Mouse (Mus musculus): ENCODE results near the gene Fzd2.
"Not testable (repeated sequence)": the region's sequence is repeated elsewhere in the genome, so short reads cannot be mapped to it uniquely, and the experiment has no call there.

Gene Fzd2

DNA sequence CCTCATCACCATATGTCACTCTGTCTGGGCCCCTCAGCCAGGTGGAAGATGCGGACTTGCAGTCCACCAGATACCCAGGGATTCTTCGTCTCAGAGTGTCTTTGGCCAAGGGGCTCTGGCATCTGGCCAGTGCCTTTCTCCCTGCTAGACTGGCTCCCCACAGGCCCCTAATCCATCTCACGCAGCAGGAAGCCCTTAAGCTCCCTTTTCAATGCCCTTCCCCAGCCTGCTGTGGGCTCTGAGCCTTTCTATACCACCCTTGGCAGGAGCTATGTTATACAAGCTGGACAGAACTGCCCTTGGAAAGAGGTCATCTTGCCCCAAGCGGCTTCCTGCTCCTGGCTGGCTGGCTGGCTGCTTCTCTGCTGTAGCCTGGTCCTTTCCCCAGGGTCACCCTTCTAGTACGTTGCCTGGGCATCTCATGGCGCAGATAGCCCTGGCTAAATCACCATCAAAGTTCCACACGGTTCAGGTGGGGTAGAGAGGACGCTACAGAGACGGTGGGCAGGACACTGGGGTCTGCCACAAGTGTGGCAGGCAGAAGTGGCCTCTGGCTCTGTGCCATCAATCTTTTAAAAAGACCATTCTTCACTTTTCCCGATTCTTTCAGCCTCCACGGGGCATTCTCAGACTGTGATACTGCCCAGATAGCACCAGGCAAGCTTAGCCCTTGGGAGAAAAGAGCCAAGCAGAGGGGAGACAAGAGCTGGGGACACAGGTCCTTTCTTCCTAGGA lies 22.7 kb upstream of the Fzd2 start:
- no peak for DNase-seq (ENCODE audit: extremely low spot score)

DNA sequence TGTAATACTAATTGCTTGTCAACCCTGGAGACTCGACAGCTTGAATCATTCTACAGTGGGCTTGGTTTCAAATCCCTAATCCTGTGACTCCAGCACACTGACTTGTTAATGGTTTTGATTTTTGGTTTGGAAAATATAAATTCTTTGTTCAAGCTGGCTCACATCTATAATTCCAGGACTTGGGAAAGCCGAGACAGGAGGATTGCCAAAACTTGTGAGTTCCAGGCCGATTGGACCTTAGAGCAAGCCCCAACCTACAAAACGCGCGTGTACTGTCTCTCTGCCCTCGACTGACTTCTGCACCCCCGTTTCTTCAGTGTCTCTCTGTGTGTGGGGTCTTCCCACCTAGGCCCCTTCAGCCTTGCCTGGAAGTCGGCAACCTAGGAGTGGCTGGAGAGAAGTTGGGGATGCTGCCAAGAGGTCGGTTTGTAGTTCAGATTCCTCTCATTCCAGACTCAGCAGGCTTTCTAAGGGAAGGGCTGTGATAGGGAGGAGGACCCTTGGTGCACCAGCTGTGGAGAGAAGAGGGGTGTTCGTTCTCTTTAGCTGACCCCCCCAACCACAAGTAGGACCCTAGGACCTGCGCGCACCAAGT lies 22.1 kb upstream of the Fzd2 start:
- DNase-seq (ENCODE audit: extremely low spot score): peak; percentile 48

DNA sequence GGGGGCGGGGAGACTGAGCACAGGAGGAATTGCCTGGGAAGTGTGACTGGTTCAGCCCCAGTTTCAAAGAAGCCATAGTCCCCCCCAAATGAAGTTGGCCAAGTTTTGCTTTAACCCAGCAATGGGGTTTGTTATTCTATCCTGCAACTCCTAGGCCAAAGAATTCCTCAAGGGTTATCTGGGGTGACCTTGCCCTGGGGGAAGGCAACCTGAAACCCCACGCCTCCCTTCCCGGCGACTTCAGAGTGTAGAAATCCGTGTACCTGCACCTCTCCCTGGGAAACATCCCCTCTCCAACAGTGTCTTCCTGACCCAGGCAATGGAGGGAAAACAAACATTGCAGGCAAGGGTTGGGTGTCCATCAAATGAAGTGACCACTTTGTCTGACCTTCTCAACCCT lies 21.5 kb upstream of the Fzd2 start:
- DNase-seq (ENCODE audit: extremely low spot score): peak; percentile 59

DNA sequence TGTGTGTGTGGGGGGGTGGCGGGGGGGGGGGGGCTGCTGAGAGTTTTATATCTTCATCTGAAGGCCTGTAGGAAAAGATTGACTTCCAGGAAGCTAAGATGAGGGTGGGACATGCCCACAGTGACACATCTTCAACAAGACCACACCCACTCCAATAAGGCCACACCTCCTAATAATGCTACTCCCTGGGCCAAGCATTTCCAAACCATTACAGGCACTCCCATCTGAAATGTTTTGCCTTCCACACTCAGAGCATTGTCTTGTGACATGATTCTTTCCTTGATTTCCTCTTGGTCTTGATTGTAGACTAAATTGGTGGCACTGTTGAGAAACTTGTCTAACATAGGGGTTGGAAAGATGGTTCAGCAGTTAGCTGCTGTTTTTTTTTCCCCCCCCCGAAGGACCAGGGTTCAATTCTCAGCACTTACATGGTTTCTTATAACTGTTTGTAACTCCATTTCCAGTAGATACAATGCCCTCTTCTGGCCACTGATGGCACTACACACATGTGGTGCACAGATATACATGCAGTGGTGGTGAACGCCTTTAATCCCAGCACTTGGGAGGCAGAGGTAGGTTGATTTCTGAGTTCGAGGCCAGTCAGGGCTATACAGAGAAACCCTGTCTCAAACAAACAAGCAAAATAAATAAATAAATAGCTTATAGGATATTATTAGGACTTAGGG lies 17.6 kb upstream of the Fzd2 start:
- no peak for DNase-seq (ENCODE audit: extremely low spot score)

DNA sequence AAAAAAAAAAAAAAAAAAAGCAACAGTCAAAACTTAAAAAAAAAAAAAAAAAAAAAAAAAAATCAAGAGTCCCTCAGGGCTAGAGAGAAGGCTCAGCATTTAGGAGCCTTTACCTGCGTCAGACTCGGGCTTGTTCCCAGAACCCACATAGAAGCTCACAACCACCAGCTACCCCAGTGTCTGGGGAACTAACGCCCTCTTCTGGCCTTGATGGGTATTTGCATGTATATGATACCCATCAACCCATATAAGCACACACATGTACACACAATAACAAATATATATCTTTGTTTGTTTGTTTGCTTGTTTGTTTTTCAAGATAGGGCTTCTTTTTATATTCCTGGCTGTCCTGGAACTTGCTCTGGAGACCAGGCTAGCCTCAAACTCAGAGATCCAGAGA lies 16.6 kb upstream of the Fzd2 start:
- no peak for DNase-seq (ENCODE audit: extremely low spot score)

DNA sequence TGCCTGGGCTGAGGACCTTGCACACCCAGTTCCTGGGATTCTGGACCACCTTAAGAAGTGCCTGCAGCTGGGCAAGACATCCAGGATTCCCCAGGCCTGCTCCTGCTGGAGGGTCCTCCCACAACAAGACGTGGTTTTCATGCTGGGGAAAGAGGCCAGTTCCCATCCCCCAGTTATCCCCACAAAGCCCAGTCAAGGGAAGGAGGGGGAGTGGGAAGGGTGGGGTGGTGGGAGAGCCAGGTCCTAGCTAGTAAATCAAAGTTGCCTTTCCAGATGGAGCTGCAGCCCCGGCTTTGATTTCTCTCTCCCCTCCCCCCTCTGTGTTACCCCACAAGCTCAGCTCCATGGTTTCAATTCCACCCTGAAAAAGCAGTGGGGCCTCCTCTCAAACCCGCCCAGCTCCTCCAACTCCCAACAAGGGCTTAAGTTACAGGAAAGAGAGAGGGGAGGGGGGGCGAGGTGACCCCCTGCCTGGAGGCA lies 8.8 kb upstream of the Fzd2 start:
- peak; percentile 80 for DNase-seq (ENCODE audit: extremely low spot score)

DNA sequence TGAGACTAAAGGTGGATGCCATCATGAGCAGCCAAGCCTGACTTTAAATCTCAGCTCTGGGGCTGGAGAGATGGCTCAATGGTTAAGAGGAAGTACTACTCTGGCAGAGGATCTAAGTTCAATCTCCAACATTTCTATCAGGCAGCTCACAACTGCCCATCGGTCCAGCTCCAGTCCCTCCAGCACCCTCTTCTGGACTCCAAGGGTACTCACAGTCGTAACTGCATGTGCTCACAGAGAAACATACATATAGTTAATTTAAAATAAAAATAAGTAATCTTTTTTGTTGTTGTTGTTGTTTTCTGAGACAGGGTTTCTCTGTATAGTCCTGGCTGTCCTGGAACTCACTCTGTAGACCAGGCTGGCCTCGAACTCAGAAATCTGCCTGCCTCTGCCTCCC lies 4.3 kb upstream of the Fzd2 start:
- DNase-seq (ENCODE audit: extremely low spot score): no peak

DNA sequence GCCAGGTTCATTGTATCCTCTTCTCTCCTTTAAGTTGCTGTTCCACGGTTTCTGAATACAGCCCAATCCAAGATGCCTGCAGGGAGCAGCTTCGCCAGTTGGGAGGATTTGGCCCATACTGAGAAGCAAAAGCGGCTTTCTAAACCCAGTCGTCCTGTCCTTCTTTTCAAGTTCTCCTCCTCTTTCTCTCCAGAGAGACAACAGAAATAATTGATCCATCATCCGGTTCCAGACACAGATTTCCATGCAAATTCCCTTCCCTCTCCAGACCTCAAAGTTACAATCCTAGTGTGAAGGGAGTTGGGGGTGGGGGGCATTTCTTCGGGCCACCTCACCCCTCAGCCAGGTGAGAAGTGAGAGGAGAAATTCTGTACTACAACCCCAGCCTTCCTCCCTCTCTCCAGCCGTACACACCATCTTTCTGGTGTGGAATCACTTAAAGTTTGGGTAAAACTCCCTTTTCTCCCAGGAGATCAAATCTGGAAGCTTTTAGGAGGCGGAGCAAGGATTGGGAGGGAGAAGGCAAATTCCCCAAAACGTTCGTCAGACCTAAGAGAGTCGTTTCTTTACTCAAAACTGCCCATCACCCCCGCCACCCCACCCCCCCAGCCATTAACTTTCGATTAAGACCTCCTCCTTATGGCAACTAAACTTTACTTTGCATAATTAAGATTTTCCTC lies 1.2 kb upstream of the Fzd2 start:
- DNase-seq (ENCODE audit: extremely low spot score): peak; percentile 86

DNA sequence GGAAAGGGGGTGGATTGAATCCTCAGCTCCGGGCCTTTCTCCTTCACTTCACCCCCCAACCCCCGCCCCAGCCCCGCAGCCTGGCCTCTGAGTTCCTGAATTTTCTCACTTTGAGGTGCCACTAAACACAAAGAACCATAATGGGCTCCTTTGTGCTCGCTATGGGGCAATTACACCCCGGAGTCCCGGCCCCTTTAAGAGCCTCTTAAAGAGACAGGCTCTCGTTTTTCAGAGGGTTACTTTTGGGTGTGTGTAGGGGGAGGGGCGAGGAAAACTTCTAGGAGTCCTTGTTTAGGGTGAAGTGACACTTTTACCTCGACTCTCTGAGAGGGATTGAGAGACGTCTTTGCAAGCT lies 723 bp upstream of the Fzd2 start:
- no peak for DNase-seq (ENCODE audit: extremely low spot score)

DNA sequence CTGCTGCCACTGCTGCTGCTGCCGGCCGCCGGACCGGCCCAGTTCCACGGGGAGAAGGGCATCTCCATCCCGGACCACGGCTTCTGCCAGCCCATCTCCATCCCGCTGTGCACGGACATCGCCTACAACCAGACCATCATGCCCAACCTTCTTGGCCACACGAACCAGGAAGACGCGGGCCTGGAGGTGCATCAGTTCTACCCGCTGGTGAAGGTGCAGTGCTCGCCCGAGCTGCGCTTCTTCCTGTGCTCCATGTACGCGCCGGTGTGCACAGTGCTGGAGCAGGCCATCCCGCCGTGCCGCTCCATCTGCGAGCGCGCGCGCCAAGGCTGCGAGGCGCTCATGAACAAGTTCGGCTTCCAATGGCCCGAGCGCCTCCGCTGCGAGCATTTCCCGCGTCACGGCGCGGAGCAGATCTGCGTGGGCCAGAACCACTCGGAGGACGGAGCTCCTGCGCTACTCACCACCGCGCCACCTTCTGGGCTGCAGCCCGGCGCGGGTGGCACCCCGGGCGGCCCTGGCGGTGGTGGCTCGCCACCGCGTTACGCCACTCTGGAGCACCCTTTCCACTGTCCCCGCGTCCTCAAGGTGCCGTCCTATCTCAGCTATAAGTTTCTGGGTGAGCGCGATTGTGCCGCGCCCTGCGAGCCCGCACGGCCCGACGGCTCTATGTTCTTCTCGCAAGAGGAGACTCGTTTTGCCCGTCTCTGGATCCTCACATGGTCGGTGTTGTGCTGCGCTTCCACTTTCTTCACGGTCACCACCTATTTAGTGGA lies 769 bp downstream of the Fzd2 start:
- DNase-seq (ENCODE audit: extremely low spot score): no peak

DNA sequence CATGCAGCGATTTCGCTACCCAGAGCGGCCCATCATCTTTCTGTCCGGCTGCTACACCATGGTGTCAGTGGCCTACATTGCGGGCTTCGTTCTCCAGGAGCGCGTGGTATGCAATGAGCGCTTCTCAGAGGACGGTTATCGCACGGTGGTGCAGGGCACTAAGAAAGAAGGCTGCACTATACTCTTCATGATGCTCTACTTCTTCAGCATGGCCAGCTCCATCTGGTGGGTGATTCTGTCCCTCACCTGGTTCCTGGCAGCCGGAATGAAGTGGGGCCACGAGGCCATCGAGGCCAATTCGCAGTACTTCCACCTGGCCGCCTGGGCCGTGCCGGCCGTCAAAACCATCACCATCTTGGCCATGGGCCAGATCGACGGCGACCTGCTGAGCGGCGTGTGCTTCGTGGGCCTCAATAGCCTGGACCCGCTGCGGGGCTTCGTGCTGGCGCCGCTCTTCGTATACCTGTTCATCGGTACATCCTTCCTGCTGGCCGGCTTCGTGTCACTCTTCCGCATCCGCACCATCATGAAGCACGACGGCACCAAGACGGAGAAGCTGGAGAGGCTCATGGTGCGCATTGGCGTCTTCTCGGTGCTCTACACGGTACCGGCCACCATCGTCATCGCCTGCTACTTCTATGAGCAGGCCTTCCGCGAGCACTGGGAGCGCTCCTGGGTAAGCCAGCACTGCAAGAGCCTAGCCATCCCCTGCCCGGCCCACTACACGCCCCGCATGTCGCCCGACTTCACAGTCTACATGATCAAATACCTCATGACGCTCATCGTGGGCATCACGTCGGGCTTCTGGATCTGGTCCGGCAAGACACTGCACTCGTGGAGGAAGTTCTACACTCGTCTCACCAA lies 1.6 kb downstream of the Fzd2 start:
- DNase-seq (ENCODE audit: extremely low spot score): peak; percentile 70

DNA sequence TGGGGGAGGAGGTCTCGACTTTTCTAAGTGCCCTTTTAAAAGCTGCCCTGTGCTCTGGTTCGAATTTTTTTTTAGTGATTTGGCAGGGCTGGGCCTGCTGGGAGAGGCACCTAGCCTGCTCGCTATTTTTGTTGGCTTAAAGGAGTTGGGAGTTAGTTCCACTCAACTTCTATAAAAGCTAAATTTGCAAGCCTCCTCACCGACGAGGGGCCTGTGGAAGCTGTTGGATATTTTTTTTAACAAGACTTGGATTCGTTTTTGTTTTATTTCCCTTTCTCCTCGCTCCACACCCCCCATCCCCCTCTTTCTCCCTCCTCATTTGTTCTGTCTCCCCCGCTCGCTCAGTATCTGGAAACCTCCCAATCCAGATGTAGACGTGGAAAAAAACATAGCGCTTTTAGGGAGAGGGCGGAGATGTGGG lies 2.6 kb downstream of the Fzd2 start:
- DNase-seq (ENCODE audit: extremely low spot score): no peak

DNA sequence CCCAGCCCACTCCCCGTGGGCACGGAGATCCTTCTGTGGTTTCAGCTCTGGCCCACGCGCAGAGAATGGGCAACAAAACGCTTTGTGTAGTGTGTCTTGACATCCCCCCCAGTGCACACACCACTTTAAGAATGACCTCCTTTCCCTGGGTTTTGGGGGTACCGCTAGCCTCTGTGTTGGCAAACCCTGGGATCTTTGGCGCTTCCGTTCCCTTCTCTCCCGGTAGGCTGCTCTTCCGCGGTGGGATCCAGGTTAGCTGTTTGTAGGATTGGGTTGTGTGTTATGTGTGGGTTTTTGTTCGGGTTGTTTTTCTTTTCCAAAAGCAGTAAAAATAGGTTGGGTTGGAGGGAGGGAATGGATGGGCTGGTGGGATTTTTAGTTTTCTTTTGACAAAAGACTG lies 3.0 kb downstream of the Fzd2 start:
- DNase-seq (ENCODE audit: extremely low spot score): not testable (repeated sequence)

DNA sequence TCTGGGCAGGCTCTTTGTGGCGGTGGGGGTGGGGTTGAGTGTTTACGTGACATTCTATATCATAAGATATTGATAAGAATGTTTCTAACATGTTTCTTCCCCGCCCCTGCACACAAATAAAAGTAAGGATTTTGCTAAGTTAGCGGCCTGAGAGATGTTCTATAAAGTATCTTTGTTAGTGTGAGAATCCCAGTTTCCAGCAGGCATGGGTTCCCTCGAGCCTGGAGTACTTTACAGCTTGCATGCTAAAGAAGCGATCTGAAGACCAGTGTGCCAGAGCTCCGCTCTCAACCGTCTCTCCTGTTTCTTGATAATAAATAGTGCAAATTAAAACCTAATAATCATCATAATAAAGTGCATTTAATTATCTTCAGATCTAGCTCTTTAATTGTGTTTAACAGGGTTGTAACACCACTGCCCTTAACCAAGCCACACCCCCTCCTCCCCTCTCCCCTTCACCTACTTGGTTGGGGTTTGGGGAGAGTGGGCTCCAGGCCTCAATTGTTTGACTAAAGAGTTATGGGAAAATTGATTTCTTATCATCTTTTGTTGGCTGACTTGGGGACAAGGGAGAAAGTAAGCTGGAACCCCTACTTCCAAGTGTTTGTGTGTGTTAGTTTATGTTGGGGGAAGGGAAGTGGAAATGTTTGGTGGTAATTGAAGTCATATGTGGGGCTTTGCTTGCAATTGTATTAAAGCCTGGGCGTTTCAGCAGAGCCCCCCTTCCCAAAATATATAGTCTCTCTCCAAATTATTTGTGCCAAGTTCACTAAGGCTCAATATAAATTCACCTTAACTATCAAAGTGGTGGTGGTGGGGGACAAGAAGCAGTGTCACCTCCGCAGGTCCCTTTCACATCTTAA lies 3.7 kb downstream of the Fzd2 start:
- no peak for DNase-seq (ENCODE audit: extremely low spot score)

DNA sequence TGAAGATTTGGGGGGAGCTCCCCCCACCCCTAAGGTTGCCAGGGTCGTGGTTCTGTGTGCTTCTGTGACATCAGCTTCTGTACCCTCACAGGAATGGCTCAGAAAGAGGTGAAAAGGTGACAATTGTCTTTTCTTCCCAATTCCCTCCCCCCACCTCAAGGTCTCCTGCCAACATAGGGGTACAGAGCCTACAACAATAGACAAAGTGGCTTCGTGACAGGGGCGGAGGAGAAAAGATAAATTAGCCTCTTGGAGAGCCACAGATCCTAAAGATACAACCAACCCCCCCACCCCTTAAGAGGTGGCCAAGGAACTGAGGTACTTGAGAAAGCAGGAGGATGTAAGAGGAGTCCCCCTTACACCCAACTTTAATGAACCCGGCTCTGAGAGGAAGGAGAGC lies 4.5 kb downstream of the Fzd2 start:
- DNase-seq (ENCODE audit: extremely low spot score): no peak

DNA sequence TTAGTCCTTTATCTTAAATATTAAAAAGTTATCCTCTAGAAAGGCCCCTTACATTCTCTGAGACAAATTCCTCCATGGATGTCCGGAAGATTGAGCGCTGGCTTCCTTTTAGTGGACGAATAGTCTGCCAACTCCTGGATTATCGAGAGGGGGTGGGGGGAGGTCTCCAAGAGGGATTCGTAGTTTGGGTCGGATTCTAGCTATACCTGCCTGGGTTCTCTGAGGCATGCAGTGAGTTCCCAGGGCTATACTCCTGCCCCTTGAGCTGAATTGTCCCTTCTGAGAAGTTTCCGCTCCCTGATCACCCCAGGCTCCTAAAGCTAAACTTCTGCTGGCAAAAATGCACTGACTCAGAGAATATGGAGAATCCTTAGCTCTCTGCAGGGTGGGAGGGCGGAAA lies 5.3 kb downstream of the Fzd2 start:
- no peak for DNase-seq (ENCODE audit: extremely low spot score)

DNA sequence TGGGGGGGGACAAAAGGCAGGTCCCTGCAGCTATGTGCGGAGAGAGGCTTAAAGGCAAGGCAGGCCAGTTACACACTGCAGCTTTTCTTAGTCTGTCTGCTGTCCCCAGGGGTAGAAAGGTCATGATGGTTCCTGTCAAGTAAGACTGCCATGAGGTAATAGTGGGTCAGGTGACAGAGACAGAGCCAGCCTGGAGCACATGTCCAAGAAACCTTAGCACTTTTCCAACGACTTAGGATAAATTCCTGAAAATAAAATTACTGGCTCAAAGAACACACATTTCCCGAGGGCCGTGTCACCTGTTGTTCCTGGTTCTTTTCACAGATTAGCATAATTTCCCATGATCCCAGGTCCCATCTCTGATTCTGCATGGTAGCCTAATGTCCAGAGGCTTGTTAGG lies 6.1 kb downstream of the Fzd2 start:
- DNase-seq (ENCODE audit: extremely low spot score): no peak

DNA sequence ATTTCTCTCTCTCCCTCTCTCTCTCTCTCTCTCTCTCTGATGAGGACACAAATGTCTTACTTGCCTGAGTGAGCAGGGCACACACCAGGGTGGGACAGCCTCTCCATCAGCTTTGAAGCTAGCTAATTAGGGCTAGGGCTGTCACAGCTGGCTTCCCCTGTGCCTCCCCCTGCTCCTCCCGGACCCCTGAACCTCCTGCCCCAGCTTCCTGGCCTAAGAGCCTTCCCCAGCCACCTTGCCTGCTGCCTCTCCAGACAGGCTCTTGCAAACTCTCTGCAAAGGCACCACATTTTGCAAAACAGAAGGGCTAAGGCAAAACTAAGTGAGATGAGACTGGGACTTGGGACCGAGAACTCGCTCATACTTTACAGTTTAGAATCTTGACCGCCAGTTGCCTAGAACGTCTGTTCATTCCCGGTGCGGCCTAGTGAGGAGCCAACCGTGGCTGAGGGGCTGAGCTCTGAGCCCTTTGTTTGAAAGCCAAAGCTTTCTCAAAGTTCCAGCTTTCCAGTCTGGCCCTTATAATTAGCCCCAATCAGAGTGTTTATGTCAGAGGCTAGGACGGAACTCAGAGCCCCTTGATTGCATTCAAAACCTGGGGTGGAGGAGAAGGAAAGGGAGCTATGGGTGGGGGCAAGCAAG lies 6.6 kb downstream of the Fzd2 start:
- peak; percentile 63 for DNase-seq (ENCODE audit: extremely low spot score)

DNA sequence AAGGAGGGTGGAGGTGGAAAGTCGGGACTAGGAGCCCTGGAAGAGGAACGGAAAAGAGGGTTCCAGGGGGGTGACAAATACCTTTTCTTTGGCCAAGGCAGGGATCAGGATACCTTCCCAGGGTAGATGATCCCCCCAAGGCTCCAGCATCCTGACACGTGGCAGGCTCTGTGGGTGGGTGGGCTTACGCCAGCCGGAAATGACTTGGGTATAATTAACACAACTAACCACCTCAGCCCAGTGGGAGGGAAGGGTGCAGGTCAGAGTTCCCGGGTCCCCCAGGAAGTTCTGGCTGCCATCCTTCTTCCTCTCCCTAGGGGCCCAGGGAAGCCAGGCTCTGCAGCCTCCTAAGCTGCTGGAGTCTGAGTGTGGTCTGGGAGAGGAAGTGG lies 7.1 kb downstream of the Fzd2 start:
- DNase-seq (ENCODE audit: extremely low spot score): no peak

Data from embryo, embryonic 9.5 days (tissue).